Mouse (Mus musculus) mammary gland, adult 2 months (tissue): ENCODE data around the gene Abhd5. TPM values are rescaled to one million over a fixed set of nuclear protein-coding genes. Genes with fewer than 3 reads are reported as not detected.

Experiments used
- polyA plus RNA-seq: library from polyadenylated mRNA; depleted of rRNA; stranded (reverse); fragments of >200 nt; gene quantifications from 2 replicates; pipeline ENCODE4 v1.2.3, GENCODE M21; 2012; ENCODE audit warnings: low replicate concordance; rRNA removed

Abhd5 gene
- 52.0 and 90.2 TPM in 2 replicates for polyA plus RNA-seq

DNA sequence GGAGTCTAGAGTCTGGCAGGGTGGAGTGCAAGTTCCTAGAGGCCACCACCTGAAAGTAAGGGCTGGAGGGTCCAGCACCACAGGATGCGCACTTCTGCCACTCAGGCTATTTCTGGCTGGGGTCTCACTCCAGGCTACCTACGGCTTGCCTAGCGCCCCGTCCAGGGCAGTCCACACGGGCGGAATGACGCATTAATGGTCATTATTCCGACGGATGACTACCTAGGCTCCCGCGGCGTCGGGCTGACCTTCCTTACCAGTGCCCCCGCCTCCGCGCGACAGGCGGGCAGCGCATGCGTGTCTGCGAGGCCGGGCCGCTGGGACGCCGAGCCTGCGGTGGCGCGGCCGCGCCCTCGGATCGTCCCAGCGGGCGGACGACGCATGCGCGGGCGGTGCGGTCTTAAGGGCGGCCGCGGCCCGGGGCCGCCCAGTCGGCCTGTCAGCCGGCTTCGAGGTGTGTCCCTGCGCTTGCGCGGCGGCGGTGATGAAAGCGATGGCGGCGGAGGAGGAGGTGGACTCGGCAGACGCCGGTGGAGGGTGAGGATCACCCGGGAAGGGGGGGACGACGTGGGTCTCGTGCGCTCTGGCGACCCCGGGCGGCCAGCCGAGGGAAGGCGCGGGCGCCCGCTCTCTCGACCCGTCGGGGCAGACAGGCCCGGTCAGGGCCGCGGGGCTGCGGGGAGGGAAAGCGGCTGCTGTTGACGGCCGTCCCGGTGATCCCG, at the start of gene Abhd5:
Gene Abhd5, plus strand, starts transcription at position 306 of the 722 bp plus-strand sequence.

Other genes with a start within 250 kb of the Abhd5 start
- 72.4 and 93.7 TPM in 2 replicates for gene Snrk, start 234.3 kb upstream of the Abhd5 start, polyA plus RNA-seq
- gene Ano10, start 57.2 kb upstream of the Abhd5 start, polyA plus RNA-seq = 83.0 and 120 TPM in 2 replicates